Mouse (Mus musculus) forebrain, embryonic 13.5 days (tissue): Measurements from ENCODE around the gene Kcns3. TPM values are rescaled to one million over a fixed set of nuclear protein-coding genes. Genes with fewer than 3 reads are reported as not detected.
"Not testable (repeated sequence)": the region's sequence is repeated elsewhere in the genome, so short reads cannot be mapped to it uniquely, and the experiment has no call there.

Experiments
- ATAC-seq: fragments of 200-750 bp; cut with Nextera tagmentation; 2 replicates; pipeline ENCODE4 v1.8.0; 2017
- H3K27ac ChIP-seq: fragments of 300-500 bp; sonication (generic); 2 replicates; pipeline ENCODE4 v1.5.1; 2015; ENCODE audit warnings: inconsistent platforms, mild to moderate bottlenecking, moderate library complexity
- H3K27me3 ChIP-seq: fragments of 300-500 bp; sonication (generic); 2 replicates; pipeline ENCODE4 v1.6.1; 2015; ENCODE audit warnings: mild to moderate bottlenecking, inconsistent platforms
- H3K36me3 ChIP-seq: fragments of 300-500 bp; sonication (generic); 2 replicates; pipeline ENCODE4 v1.6.1; 2015; ENCODE audit warnings: mild to moderate bottlenecking, inconsistent platforms; ENCODE audit not compliant: poor library complexity, severe bottlenecking
- H3K4me1 ChIP-seq: fragments of 300-500 bp; sonication (generic); 2 replicates; pipeline ENCODE4 v1.6.1; 2015; ENCODE audit warnings: inconsistent platforms
- H3K4me2 ChIP-seq: fragments of 300-500 bp; sonication (generic); 2 replicates; pipeline ENCODE4 v1.6.1; 2015; ENCODE audit warnings: inconsistent platforms, mild to moderate bottlenecking, moderate library complexity
- H3K4me3 ChIP-seq: fragments of 300-500 bp; sonication (generic); 2 replicates; pipeline ENCODE4 v1.5.1; 2015; ENCODE audit warnings: mild to moderate bottlenecking, inconsistent platforms
- H3K9ac ChIP-seq: fragments of 300-500 bp; sonication (generic); 2 replicates; pipeline ENCODE4 v1.6.1; 2015; ENCODE audit warnings: mild to moderate bottlenecking, inconsistent platforms
- H3K9me3 ChIP-seq: fragments of 300-500 bp; sonication (generic); replicated peaks from 2 replicates; pipeline ENCODE4 v1.6.1; 2016; ENCODE audit warnings: inconsistent platforms
- WGBS: fragments of 180-500 bp; shearing (Covaris S2); methylation state at CpG from one replicate; pipeline ENCODE4 v1.1.7; 2015; 5-methylcytosine and 5-hydroxymethylcytosine counted together
- polyA plus RNA-seq: library from polyadenylated mRNA; unstranded; fragments of >200 nt; fragmentation: Nextera tagmentation; extraction: Ambion mirVana; gene quantifications from 2 replicates; pipeline ENCODE4 v1.2.1, GENCODE M21; 2015

Gene Kcns3
- polyA plus RNA-seq, 1 experiment from 2014 or later = 0.31 TPM

- H3K9ac ChIP-seq, H3K27ac ChIP-seq, H3K4me2 ChIP-seq, H3K4me3 ChIP-seq, H3K27me3 ChIP-seq, ATAC-seq, H3K9me3 ChIP-seq, H3K36me3 ChIP-seq, H3K4me1 ChIP-seq: not testable (repeated sequence)
- 61% methylated on average over 4 of the region's 4 CpGs for WGBS
Observed at GRCm38 (mm10) chr12:11052676-11053075, 98.2 kb downstream of the Kcns3 start.

DNA sequence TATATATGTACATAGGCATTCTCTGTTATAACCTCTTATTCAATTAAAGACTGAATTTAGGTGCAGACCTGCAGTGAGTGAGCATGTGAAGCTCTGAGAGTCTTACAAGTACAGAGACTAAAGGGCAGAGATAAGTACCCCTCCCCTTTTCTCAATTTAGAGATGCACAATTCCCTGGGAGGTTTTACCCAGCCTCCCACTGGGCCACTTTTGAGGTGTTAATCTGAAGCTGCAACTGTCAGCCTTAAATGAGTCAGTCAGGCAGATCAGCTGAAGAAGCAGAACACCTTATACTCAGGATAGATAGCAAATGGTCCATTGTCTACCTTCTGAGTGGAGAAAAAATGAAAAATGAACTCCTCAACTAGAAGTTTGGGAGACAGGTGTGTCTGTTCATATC lies 109.0 kb downstream of the Kcns3 start:
- Histone ChIP-seq H3K27ac (no peak overlapping the region), H3K36me3 (no peaks in the 10 kb centered on the region)
- no peak for ATAC-seq

More for the DNA sequence above, 109.0 kb downstream of the Kcns3 start:
- Histone ChIP-seq H3K9ac (no peak overlapping the region), H3K27me3 (no peaks in the 10 kb centered on the region), H3K4me2 (no peak overlapping the region), H3K4me1 (no peaks in the 10 kb centered on the region), H3K9me3 (no peaks in the 10 kb centered on the region), H3K4me3 (no peak overlapping the region)

Other genes with a start within 250 kb of the Kcns3 start
- gene Msgn1, start 57.9 kb upstream of the Kcns3 start, polyA plus RNA-seq = not detected in 2 replicates
- gene Gen1, start 114.7 kb upstream of the Kcns3 start, polyA plus RNA-seq = 8.0 and 9.2 TPM in 2 replicates
- 159 and 178 TPM in 2 replicates for gene Smc6, start 114.8 kb upstream of the Kcns3 start, polyA plus RNA-seq